Comparison of ENCODE assay signal across 7 mouse cellular contexts in the genomic region with DNA sequence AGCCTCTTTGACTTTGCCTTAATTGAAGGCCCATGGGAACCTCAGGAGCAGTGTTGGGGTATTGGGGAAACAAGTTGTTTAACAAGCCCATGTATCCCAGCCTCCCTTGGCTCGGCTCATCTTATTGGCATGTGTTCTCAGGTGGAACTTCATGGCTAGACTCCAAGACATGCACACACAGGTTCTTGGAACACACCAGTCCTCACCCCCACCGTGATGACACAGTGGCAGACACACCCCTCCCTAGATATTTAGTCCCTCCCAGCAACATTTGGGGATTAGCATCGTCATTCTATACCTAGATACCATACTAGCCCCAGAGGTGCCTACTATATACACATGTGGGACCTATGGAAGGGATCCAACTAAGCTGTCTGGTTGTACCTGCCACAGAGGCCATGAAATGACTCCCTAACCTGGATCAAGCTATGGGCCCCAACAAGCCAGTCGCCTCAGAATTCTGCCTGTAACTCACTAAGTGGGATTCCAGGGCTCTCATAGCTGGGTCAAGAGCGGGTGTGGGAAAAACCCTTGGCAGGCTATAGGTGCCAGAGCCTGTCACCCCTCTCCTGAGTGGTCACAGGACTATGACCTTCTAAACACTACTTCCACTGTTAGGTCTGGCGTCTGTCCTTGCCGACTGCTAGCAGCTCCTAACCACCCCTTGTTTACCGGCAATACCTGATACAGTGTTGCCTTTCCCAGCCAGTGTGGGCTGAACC. TPM values are rescaled to one million over a fixed set of nuclear protein-coding genes. Genes with fewer than 3 reads are reported as not detected.
DNase-seq lines count a peak whose midpoint lies in the region; ATAC-seq and TF ChIP-seq lines count a peak whose summit lies in the region.

No protein-coding gene starts in this region.

- H3K36me3 ChIP-seq in intestine, embryonic 14.5 days (ENCODE audit: control insufficient read depth, insufficient read depth, low read length), result peaks cover 23% of the 10 kb centered on the region
- H3K36me3 ChIP-seq in liver, postnatal 0 days (replicated peaks; ENCODE audit: insufficient read depth, low read length), result peaks cover 29% of the 10 kb centered on the region

- H3K9me3 ChIP-seq in intestine, embryonic 14.5 days (ENCODE audit: control insufficient read depth, low read length), result no peaks in the 10 kb centered on the region
- no peaks in the 10 kb centered on the region for H3K9me3 ChIP-seq in liver, postnatal 0 days (ENCODE audit: low read length)

- no peak for DNase-seq in intestine, embryonic 14.5 days (ENCODE audit: low spot score)
- peak; percentile 63 for DNase-seq in liver, postnatal 0 days
- DNase-seq in Muller cell, postnatal 12 days (ENCODE audit: inconsistent ontology term), result no peak
- no peak for DNase-seq in retina, embryonic 14.5 days (ENCODE audit: low spot score)

- H3K9ac ChIP-seq in intestine, embryonic 14.5 days (ENCODE audit: low read length), result no peak overlapping the region
- H3K9ac ChIP-seq in liver, postnatal 0 days (replicated peaks), result peak overlapping the region; percentile 82

- 0 out of 2 replicates have a peak, but pooled peaks cover under 1% of the 10 kb centered on the region for H3K27me3 ChIP-seq in intestine, embryonic 14.5 days (replicated peaks; ENCODE audit: control insufficient read depth, insufficient read depth, low read length)
- no peaks in the 10 kb centered on the region for H3K27me3 ChIP-seq in liver, postnatal 0 days (ENCODE audit: insufficient read depth, low read length)

- peak overlapping the region; percentile 21 for H3K4me3 ChIP-seq in bone marrow, adult 2 months (replicated peaks; ENCODE audit: control insufficient read depth, low read depth, low read length)
- H3K4me3 ChIP-seq in intestine, embryonic 14.5 days (ENCODE audit: low read depth, low read length), result peak overlapping the region; percentile 64
- peak overlapping the region; percentile 81 for H3K4me3 ChIP-seq in liver, postnatal 0 days (ENCODE audit: low read depth, low read length)

- peak overlapping the region; percentile 70 for H3K4me2 ChIP-seq in intestine, embryonic 14.5 days (ENCODE audit: low read length)
- peak overlapping the region; percentile 94 for H3K4me2 ChIP-seq in liver, postnatal 0 days (ENCODE audit: low read depth, low read length)

- no peak overlapping the region for H3K27ac ChIP-seq in bone marrow, adult 2 months (ENCODE audit: control insufficient read depth, insufficient read depth, low read depth, low read length, poor library complexity)
- H3K27ac ChIP-seq in intestine, embryonic 14.5 days (ENCODE audit: low read depth), result no peak overlapping the region
- H3K27ac ChIP-seq in liver, postnatal 0 days (ENCODE audit: low read depth), result peak overlapping the region; percentile 94

- peak; percentile 59 for ATAC-seq in erythroblast, adult 5-6 weeks (replicated peaks; ENCODE audit: low FRiP score, poor library complexity, severe bottlenecking)
- ATAC-seq in intestine, embryonic 14.5 days (replicated peaks; ENCODE audit: low FRiP score, low TSS enrichment, low read depth), result no peak
- peak; percentile 20 for ATAC-seq in liver, postnatal 0 days
- ATAC-seq in frontal cortex, adult (ENCODE audit: low TSS enrichment), result no peak

- TF ChIP-seq EP300 in liver, postnatal 0 days (IDR thresholded peaks at IDR 0.05; ENCODE audit: low read depth), result no peak

- no peak for TF ChIP-seq CTCF in bone marrow, adult 2 months (IDR thresholded peaks at IDR 0.05; ENCODE audit: control insufficient read depth, insufficient read depth, low read length)
- TF ChIP-seq CTCF in liver, postnatal 0 days (IDR thresholded peaks at IDR 0.05; ENCODE audit: low read depth), result no peak

- TF ChIP-seq POLR2A in bone marrow, adult 2 months (IDR thresholded peaks at IDR 0.05; ENCODE audit: borderline replicate concordance, control insufficient read depth, low read depth, low read length), result no peak

- H3K4me1 ChIP-seq in bone marrow, adult 2 months (ENCODE audit: control insufficient read depth, insufficient read depth, low read length), result peaks cover 7% of the 10 kb centered on the region
- peaks cover 19% of the 10 kb centered on the region for H3K4me1 ChIP-seq in intestine, embryonic 14.5 days (replicated peaks; ENCODE audit: control insufficient read depth, insufficient read depth, low read length)
- H3K4me1 ChIP-seq in liver, postnatal 0 days (ENCODE audit: insufficient read depth), result peaks cover 48% of the 10 kb centered on the region

- WGBS in bone marrow, adult 2 months, result 55% methylated on average over 8 of the region's 8 CpGs
- 70% methylated on average over 8 of the region's 8 CpGs for WGBS in intestine, embryonic 14.5 days
- WGBS in liver, postnatal 0 days (ENCODE audit: insufficient replicate concordance), result 59% methylated on average over 8 of the region's 8 CpGs

RNA-seq across cellular contexts. Expression of a gene that starts 2.4 kb away (rescaled TPM):
- 2.5 and 7.0 TPM in 2 replicates for polyA plus RNA-seq in bone marrow, adult 2 months (2011; ENCODE audit: insufficient read depth, insufficient read length, low replicate concordance, missing spikeins)
- total RNA-seq in erythroblast, adult 5-6 weeks (2015; ENCODE audit: low replicate concordance), result 2.1 and 7.9 TPM in 2 replicates
- 2.0 and 4.7 TPM in 2 replicates for total RNA-seq in erythroblast, adult 5-6 weeks (2017; ENCODE audit: low replicate concordance)
- polyA plus RNA-seq in intestine, embryonic 14.5 days (2014; fragmentation: Nextera tagmentation; extraction: Ambion mirVana), result 8.9 and 9.6 TPM in 2 replicates
- 17.1 and 21.9 TPM in 2 replicates for polyA plus RNA-seq in liver, postnatal 0 days (2015; fragmentation: Nextera tagmentation; extraction: Ambion mirVana)

RNA-seq across cellular contexts. Expression of a gene that starts 8.5 kb away (rescaled TPM):
- 16.9 and 46.9 TPM in 2 replicates for polyA plus RNA-seq in bone marrow, adult 2 months (2011; ENCODE audit: insufficient read depth, insufficient read length, low replicate concordance, missing spikeins)
- total RNA-seq in erythroblast, adult 5-6 weeks (2015; ENCODE audit: low replicate concordance), result 10.8 and 25.3 TPM in 2 replicates
- total RNA-seq in erythroblast, adult 5-6 weeks (2017; ENCODE audit: low replicate concordance), result 25.1 and 41.4 TPM in 2 replicates
- polyA plus RNA-seq in intestine, embryonic 14.5 days (2014; fragmentation: Nextera tagmentation; extraction: Ambion mirVana), result 21.2 and 23.2 TPM in 2 replicates
- 7.8 and 8.3 TPM in 2 replicates for polyA plus RNA-seq in liver, postnatal 0 days (2015; fragmentation: Nextera tagmentation; extraction: Ambion mirVana)

RNA-seq across cellular contexts. Expression of a gene that starts 39.9 kb away (rescaled TPM):
- 18.2 and 30.2 TPM in 2 replicates for polyA plus RNA-seq in bone marrow, adult 2 months (2011; ENCODE audit: insufficient read depth, insufficient read length, low replicate concordance, missing spikeins)
- 2.7 TPM in 1 of 2 replicates, not detected in the other for total RNA-seq in erythroblast, adult 5-6 weeks (2015; ENCODE audit: low replicate concordance)
- 0.94 and 5.2 TPM in 2 replicates for total RNA-seq in erythroblast, adult 5-6 weeks (2017; ENCODE audit: low replicate concordance)
- 10.4 and 12.8 TPM in 2 replicates for polyA plus RNA-seq in intestine, embryonic 14.5 days (2014; fragmentation: Nextera tagmentation; extraction: Ambion mirVana)
- 2.5 and 3.2 TPM in 2 replicates for polyA plus RNA-seq in liver, postnatal 0 days (2015; fragmentation: Nextera tagmentation; extraction: Ambion mirVana)

RNA-seq across cellular contexts. Expression of a gene that starts 42.2 kb away (rescaled TPM):
- not detected in 2 replicates for polyA plus RNA-seq in bone marrow, adult 2 months (2011; ENCODE audit: insufficient read depth, insufficient read length, low replicate concordance, missing spikeins)
- total RNA-seq in erythroblast, adult 5-6 weeks (2015; ENCODE audit: low replicate concordance), result not detected in 2 replicates
- total RNA-seq in erythroblast, adult 5-6 weeks (2017; ENCODE audit: low replicate concordance), result not detected in 2 replicates
- 0.28 and 0.31 TPM in 2 replicates for polyA plus RNA-seq in intestine, embryonic 14.5 days (2014; fragmentation: Nextera tagmentation; extraction: Ambion mirVana)
- polyA plus RNA-seq in liver, postnatal 0 days (2015; fragmentation: Nextera tagmentation; extraction: Ambion mirVana), result 0.14 and 0.22 TPM in 2 replicates

Comparison
In these comparisons a context has a peak if more than half of its experiments do, and no peak if none do; other contexts are left out.
1. H3K4me3 ChIP-seq: peak in every context shown above with its lines; median percentile 81 in liver, postnatal 0 days; 64 in intestine, embryonic 14.5 days; 21 in bone marrow, adult 2 months.
2. ATAC-seq: peak in erythroblast, adult 5-6 weeks (single experiment) and liver, postnatal 0 days (single experiment); none in intestine, embryonic 14.5 days (single experiment) and frontal cortex, adult (single experiment).